ENCODE assay signal across 15 mouse cellular contexts in genomic region chr16:63753052-63753451, GRCm38 (mm10).
DNase-seq lines count a peak whose midpoint lies in the region; ATAC-seq and TF ChIP-seq lines count a peak whose summit lies in the region.
"Had no signal": no experiment of that assay in that cellular context is flagged by ENCODE, and none has a peak within 500 bp of the region (broad histone marks: within the 10 kb centered on the region; RNA-seq: fewer than 3 reads in every experiment).

No protein-coding gene starts in this region.

- no peak for ATAC-seq in heart, embryonic 14.5 days (ENCODE audit: insufficient number of reproducible peaks, insufficient read depth, low FRiP score, low read depth)
- peak; percentile 51; the same call in 1 of the 2 replicates for ATAC-seq in midbrain, embryonic 16.5 days
- ATAC-seq: inflammation-experienced regulatory T-cells, adult 6 months; Patski had no signal

- no peak for DNase-seq in heart, postnatal 36 days
- peak; percentile 52 for DNase-seq in embryo, embryonic 11 days
- DNase-seq in hindbrain, embryonic 10.5 days (ENCODE audit: low spot score) = peak; percentile 30
- DNase-seq in natural killer cell, adult 2 months (ENCODE audit: low spot score in 2 of 2) = no peak
- no peak for DNase-seq in thymus, postnatal 36 days
- no peak for DNase-seq in gastrocnemius, adult 2 months
- DNase-seq: adrenal gland, postnatal 36 days; heart, adult 2 months; kidney, postnatal 25 days; thymus, adult 18-20 months had no signal

- H3K27ac ChIP-seq in heart, embryonic 14.5 days (replicated peaks in 1 of 2; ENCODE audit: control insufficient read depth in 1 of 2, insufficient read depth in 1 of 2, low read depth in 2 of 2, low read length in 2 of 2) = 0 out of 4 replicates have a peak overlapping the region, but pooled peaks have one; percentile 12 to 14
- H3K27ac ChIP-seq in hindbrain, embryonic 10.5 days = 0 out of 2 replicates have a peak overlapping the region, but pooled peaks have one; percentile 43
- no peak overlapping the region for H3K27ac ChIP-seq in midbrain, embryonic 16.5 days (ENCODE audit: low read length)
- H3K27ac ChIP-seq in gastrocnemius, adult 2 months = no peak overlapping the region
- H3K27ac ChIP-seq: heart, adult 2 months; lung, embryonic 15.5 days had no signal

- no peaks in the 10 kb centered on the region for H3K36me3 ChIP-seq in heart, embryonic 14.5 days (ENCODE audit: control insufficient read depth, insufficient read depth, low read length)
- no peaks in the 10 kb centered on the region for H3K36me3 ChIP-seq in hindbrain, embryonic 10.5 days
- H3K36me3 ChIP-seq in midbrain, embryonic 16.5 days (ENCODE audit: control insufficient read depth, insufficient read depth, low read length) = no peaks in the 10 kb centered on the region
- H3K36me3 ChIP-seq: lung, embryonic 15.5 days had no signal

- H3K4me1 ChIP-seq in heart, embryonic 14.5 days (ENCODE audit: control insufficient read depth in 2 of 2, insufficient read depth in 2 of 2, low read length in 2 of 2) = no peaks in the 10 kb centered on the region
- H3K4me1 ChIP-seq in hindbrain, embryonic 10.5 days (replicated peaks) = peaks cover 18% of the 10 kb centered on the region
- peaks cover 3% of the 10 kb centered on the region; the same call in 1 of the 2 replicates for H3K4me1 ChIP-seq in midbrain, embryonic 16.5 days (ENCODE audit: control insufficient read depth, insufficient read depth, low read length)
- H3K4me1 ChIP-seq: lung, embryonic 15.5 days had no signal

- H3K9ac ChIP-seq in heart, embryonic 14.5 days (ENCODE audit: low read length) = no peak overlapping the region
- H3K9ac ChIP-seq in midbrain, embryonic 16.5 days (ENCODE audit: low read depth, low read length) = no peak overlapping the region
- H3K9ac ChIP-seq: lung, embryonic 15.5 days had no signal

- WGBS in heart, embryonic 14.5 days = 11% methylated on average over 3 of the region's 3 CpGs
- 2% methylated on average over 3 of the region's 3 CpGs for WGBS in hindbrain, embryonic 10.5 days
- WGBS in midbrain, embryonic 16.5 days = 3% methylated on average over 3 of the region's 3 CpGs

- H3K4me3 ChIP-seq in heart, embryonic 14.5 days (ENCODE audit: control insufficient read depth in 1 of 2, insufficient read depth in 1 of 2, low read depth in 1 of 2, low read length in 2 of 2) = no peak overlapping the region
- H3K4me3 ChIP-seq in hindbrain, embryonic 10.5 days = no peak overlapping the region
- no peak overlapping the region for H3K4me3 ChIP-seq in midbrain, embryonic 16.5 days (ENCODE audit: low read depth, low read length)
- no peak overlapping the region for H3K4me3 ChIP-seq in gastrocnemius, adult 2 months
- H3K4me3 ChIP-seq: heart, adult 2 months; lung, embryonic 15.5 days had no signal

- intact Hi-C loops in heart, postnatal 36 days (cut with DNase I) = no loop called here
- intact Hi-C loops in gastrocnemius, adult 2 months (cut with DNase I) = no loop called here

- H3K9me3 ChIP-seq in heart, embryonic 14.5 days (ENCODE audit: control insufficient read depth, low read length) = no peaks in the 10 kb centered on the region
- H3K9me3 ChIP-seq in hindbrain, embryonic 10.5 days = no peaks in the 10 kb centered on the region
- H3K9me3 ChIP-seq in midbrain, embryonic 16.5 days (replicated peaks; ENCODE audit: control insufficient read depth, low read length, poor library complexity, severe bottlenecking) = no peaks in the 10 kb centered on the region; the same call in 1 of the 2 replicates
- H3K9me3 ChIP-seq: lung, embryonic 15.5 days had no signal

- no peak for TF ChIP-seq CTCF in gastrocnemius, adult 2 months (IDR thresholded peaks at IDR 0.05)

- H3K27me3 ChIP-seq in heart, embryonic 14.5 days (ENCODE audit: control insufficient read depth, insufficient read depth, low read length) = no peaks in the 10 kb centered on the region
- no peaks in the 10 kb centered on the region for H3K27me3 ChIP-seq in hindbrain, embryonic 10.5 days (ENCODE audit: insufficient read depth, poor library complexity, severe bottlenecking)
- no peaks in the 10 kb centered on the region for H3K27me3 ChIP-seq in midbrain, embryonic 16.5 days (ENCODE audit: control insufficient read depth, insufficient read depth, low read depth, low read length)
- H3K27me3 ChIP-seq: lung, embryonic 15.5 days; Patski had no signal

- no peak overlapping the region for H3K4me2 ChIP-seq in heart, embryonic 14.5 days (ENCODE audit: low read length)
- no peak overlapping the region for H3K4me2 ChIP-seq in midbrain, embryonic 16.5 days (ENCODE audit: low read length)
- H3K4me2 ChIP-seq: lung, embryonic 15.5 days had no signal

Comparison
In these comparisons a context has a peak if more than half of its experiments do, and no peak if none do; other contexts are left out.
1. H3K27ac ChIP-seq: peak in heart, embryonic 14.5 days (2 of 2) and hindbrain, embryonic 10.5 days (single experiment); none in midbrain, embryonic 16.5 days (single experiment) and gastrocnemius, adult 2 months (single experiment).
2. DNase-seq: peak in embryo, embryonic 11 days (single experiment) and hindbrain, embryonic 10.5 days (single experiment); none in heart, postnatal 36 days (0 of 2), natural killer cell, adult 2 months (0 of 2), thymus, postnatal 36 days (0 of 2) and gastrocnemius, adult 2 months (single experiment).